Mouse (Mus musculus) forebrain, embryonic 10.5 days (tissue): ENCODE data around the gene Epb41l4b. TPM values are rescaled to one million over a fixed set of nuclear protein-coding genes. Genes with fewer than 3 reads are reported as not detected.

ENCODE experiments used
- DNase-seq: peaks from one replicate; pipeline ENCODE4 v3.0.0-alpha.2; 2017; ENCODE audit warnings: low spot score; ENCODE audit errors: extremely low spot score
- H3K27ac ChIP-seq: fragments of 300-500 bp; sonication (generic); 2 replicates; pipeline ENCODE4 v1.5.1; 2016; ENCODE audit warnings: mild to moderate bottlenecking
- H3K27me3 ChIP-seq: fragments of 300-500 bp; sonication (generic); 2 replicates; pipeline ENCODE4 v1.6.1; 2016; ENCODE audit warnings: mild to moderate bottlenecking; ENCODE audit not compliant: poor library complexity, severe bottlenecking
- H3K36me3 ChIP-seq: fragments of 300-500 bp; sonication (generic); replicated peaks from 2 replicates; pipeline ENCODE4 v1.6.1; 2016; ENCODE audit warnings: mild to moderate bottlenecking, moderate library complexity
- H3K4me1 ChIP-seq: fragments of 300-500 bp; sonication (generic); 2 replicates; pipeline ENCODE4 v1.6.1; 2016
- H3K4me3 ChIP-seq: fragments of 300-500 bp; sonication (generic); 2 replicates; pipeline ENCODE4 v1.5.1; 2016; ENCODE audit warnings: mild to moderate bottlenecking, moderate library complexity
- H3K9me3 ChIP-seq: fragments of 300-500 bp; sonication (generic); 2 replicates; pipeline ENCODE4 v1.6.1; 2016; ENCODE audit warnings: mild to moderate bottlenecking, moderate library complexity
- WGBS: fragments of 180-500 bp; shearing (Covaris S2); methylation state at CpG from one replicate; pipeline ENCODE4 v1.1.7; 2016; 5-methylcytosine and 5-hydroxymethylcytosine counted together
- polyA plus RNA-seq: library from polyadenylated mRNA; unstranded; fragments of >200 nt; fragmentation: Nextera tagmentation; extraction: Ambion mirVana; gene quantifications from 2 replicates; pipeline ENCODE4 v1.2.1, GENCODE M21; 2016

The Epb41l4b gene
- polyA plus RNA-seq, 1 experiment from 2014 or later, result 0.37 TPM

DNA sequence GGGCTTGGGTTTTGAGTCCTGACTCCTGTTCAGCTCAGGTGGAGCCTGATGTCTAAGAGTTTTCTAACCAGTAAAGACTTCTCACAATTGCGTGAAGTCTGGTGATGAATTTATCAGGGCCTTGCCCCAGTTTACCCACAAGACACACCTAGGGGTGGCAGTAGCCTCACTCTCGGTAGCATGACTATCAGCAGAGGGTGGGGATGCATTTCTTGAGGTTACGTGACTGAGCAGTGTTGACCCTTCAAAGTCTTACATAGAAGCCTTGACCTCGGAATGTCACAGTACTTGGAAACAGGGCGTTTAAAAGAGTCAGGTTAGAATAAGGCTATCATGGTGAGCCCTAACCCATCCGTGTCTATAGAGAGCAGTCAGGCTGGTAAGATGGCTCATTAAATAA is 23.3 kb downstream of the Epb41l4b start:
- 87% methylated on average over 6 of the region's 6 CpGs for WGBS
- Histone ChIP-seq H3K4me1 (peaks cover 21% of the 10 kb centered on the region), H3K27ac (no peak overlapping the region), H3K27me3 (no peaks in the 10 kb centered on the region), H3K4me3 (no peak overlapping the region), H3K9me3 (no peaks in the 10 kb centered on the region), H3K36me3 (no peaks in the 10 kb centered on the region)
- DNase-seq, result no peak

DNA sequence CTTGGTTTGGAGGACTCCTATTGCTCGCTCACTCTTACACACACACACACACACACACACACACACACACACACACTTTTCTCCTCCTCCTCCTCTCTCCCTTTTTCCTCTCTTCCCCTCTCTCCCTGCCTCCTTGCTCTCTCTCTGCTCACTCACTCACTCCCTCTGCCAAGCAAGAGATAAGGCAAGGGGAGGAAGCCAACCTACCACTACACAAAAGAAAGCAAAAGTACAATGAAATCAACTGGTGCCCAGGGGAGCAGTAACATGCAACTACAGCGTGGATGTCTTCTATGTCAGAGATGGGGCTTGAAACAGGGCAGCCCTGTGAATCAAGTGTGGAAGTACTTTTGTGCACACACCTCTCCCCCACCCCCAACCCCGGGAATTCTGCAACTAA is 24.4 kb downstream of the Epb41l4b start:
- Histone ChIP-seq H3K4me3 (no peak overlapping the region), H3K27ac (no peak overlapping the region), H3K9me3 (no peaks in the 10 kb centered on the region), H3K27me3 (no peaks in the 10 kb centered on the region), H3K4me1 (peaks cover 24% of the 10 kb centered on the region), H3K36me3 (no peaks in the 10 kb centered on the region)
- no peak for DNase-seq
- WGBS, result 81% methylated on average over 3 of the region's 3 CpGs

DNA sequence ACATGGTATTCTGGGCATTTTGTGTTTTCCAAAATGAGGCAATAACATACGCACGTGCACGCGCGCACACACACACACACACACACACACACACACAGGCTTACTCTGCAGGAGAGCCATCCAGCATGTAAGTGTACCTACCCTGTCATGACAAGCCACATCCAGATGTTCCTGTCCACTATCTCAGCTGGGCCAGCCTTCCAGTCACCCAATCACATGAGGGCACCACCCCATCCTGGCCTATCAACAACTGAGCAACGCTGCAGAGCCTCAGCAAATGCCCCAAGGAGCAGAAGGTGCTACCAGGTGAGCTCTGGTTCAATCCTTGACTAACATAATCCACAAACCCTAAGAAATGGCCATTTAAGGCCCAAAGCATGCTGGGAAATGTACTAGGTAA is 27.0 kb downstream of the Epb41l4b start:
- 88% methylated on average over 6 of the region's 6 CpGs for WGBS
- H3K27ac ChIP-seq, result no peak overlapping the region
- no peaks in the 10 kb centered on the region for H3K36me3 ChIP-seq
- no peaks in the 10 kb centered on the region for H3K27me3 ChIP-seq
- DNase-seq, result no peak
- H3K9me3 ChIP-seq, result no peaks in the 10 kb centered on the region
- H3K4me1 ChIP-seq, result peaks cover 15% of the 10 kb centered on the region
- H3K4me3 ChIP-seq, result no peak overlapping the region

DNA sequence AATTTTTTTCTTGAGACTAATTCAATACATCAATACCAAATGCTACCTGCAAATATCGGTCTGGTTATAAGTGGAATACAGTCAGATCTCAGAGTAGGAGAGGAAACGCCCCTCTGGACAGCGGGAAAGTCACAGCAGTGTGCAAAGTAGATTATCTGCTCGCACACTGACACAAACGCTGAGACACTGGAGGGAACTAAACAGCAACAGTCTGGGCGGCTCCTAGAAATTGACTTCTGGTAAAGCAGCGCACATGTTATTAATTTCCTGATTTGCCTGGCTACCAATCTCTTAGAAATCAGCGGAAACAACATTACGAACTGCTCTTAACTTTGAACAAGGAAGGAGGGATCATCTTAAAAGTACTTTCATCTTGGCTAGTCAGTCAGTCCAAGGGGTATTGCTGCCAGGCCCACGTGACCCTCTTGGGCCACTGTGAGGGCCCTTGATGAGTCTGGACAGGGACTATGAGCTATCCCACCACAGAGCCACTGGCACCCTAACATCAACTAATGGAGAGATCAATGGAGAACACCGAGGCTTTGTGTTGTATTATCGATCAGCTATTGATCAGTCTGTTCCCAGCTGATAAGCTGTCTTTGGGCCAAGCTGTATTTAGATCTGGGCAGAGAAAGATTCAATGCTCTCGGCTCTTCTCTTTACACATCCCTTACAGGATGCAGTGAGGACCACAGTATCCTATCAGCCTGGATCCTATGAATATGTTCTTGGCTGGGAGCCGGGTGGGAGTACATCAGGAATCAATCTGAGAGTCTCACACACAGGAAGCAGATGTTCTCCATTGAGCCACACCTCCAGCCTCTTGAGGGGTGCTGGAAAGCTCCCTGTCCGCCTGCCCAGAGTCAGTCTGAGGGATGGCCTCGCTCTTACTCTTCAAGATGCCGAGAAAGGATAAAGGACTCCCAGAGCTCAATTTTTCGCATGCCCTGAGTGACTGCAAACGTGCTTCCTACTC is 28.3 kb downstream of the Epb41l4b start:
- peaks cover 10% of the 10 kb centered on the region for H3K4me1 ChIP-seq
- DNase-seq, result no peak
- H3K27ac ChIP-seq, result no peak overlapping the region
- H3K9me3 ChIP-seq, result no peaks in the 10 kb centered on the region
- H3K27me3 ChIP-seq, result no peaks in the 10 kb centered on the region
- H3K4me3 ChIP-seq, result no peak overlapping the region
- no peaks in the 10 kb centered on the region for H3K36me3 ChIP-seq
- 77% methylated on average over 19 of the region's 19 CpGs for WGBS

- WGBS, result 81% methylated on average over 7 of the region's 7 CpGs
- no peak overlapping the region for H3K4me3 ChIP-seq
- peaks cover 17% of the 10 kb centered on the region for H3K4me1 ChIP-seq
- no peak overlapping the region for H3K27ac ChIP-seq
- no peaks in the 10 kb centered on the region for H3K36me3 ChIP-seq
- no peak for DNase-seq
- no peaks in the 10 kb centered on the region for H3K9me3 ChIP-seq
- no peaks in the 10 kb centered on the region for H3K27me3 ChIP-seq
These were observed 29.6 kb downstream of the Epb41l4b start for GRCm38 (mm10) chr4:57113472-57114216.

DNA sequence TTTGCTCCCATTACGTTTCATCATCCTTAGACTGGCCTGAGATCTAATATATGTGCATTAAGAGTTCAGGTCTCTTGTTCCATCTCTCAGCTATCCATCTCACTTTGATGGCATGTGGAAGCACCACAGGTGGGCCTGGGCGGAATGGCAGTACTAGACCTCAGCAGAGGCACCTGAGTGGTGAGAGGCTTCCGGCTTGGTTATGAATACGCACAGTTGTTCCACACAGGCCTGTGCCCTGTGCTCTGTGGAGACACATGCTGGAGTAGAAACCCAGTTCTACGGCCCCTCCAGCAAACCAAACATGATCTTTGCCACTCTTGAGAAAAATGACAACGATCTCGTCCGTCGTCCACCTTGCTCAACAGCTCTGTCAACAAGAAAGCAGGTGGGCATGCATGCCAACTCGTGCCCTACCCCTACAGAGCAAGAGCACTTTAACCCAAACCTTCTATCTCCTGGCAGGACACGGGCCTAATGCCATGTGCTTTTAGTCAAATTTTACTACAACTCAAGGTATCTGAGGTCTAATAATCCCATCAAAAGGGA is 31.2 kb downstream of the Epb41l4b start:
- Histone ChIP-seq H3K4me1 (peaks cover 17% of the 10 kb centered on the region), H3K27me3 (no peaks in the 10 kb centered on the region), H3K36me3 (no peaks in the 10 kb centered on the region), H3K9me3 (no peaks in the 10 kb centered on the region), H3K27ac (no peak overlapping the region), H3K4me3 (no peak overlapping the region)
- 88% methylated on average over 11 of the region's 11 CpGs for WGBS
- no peak for DNase-seq

GRCm38 (mm10) chr4:57111411-57111810 is 31.8 kb downstream of the Epb41l4b start:
- Histone ChIP-seq H3K27me3 (no peaks in the 10 kb centered on the region), H3K36me3 (no peaks in the 10 kb centered on the region), H3K9me3 (no peaks in the 10 kb centered on the region), H3K4me3 (no peak overlapping the region), H3K4me1 (peaks cover 17% of the 10 kb centered on the region), H3K27ac (no peak overlapping the region)
- no peak for DNase-seq
- WGBS, result 93% methylated on average over 4 of the region's 4 CpGs

- H3K36me3 ChIP-seq, result no peaks in the 10 kb centered on the region
- no peak overlapping the region for H3K4me3 ChIP-seq
- 82% methylated on average over 4 of the region's 4 CpGs for WGBS
- no peaks in the 10 kb centered on the region for H3K27me3 ChIP-seq
- no peaks in the 10 kb centered on the region for H3K9me3 ChIP-seq
- peaks cover 8% of the 10 kb centered on the region; the same call in 1 of the 2 replicates for H3K4me1 ChIP-seq
- DNase-seq, result no peak
- no peak overlapping the region for H3K27ac ChIP-seq
These were observed 33.7 kb downstream of the Epb41l4b start for GRCm38 (mm10) chr4:57109543-57109942.

GRCm38 (mm10) chr4:57105339-57105738 is 37.9 kb downstream of the Epb41l4b start:
- H3K27ac ChIP-seq, result no peak overlapping the region
- 91% methylated on average over 6 of the region's 6 CpGs for WGBS
- H3K4me3 ChIP-seq, result no peak overlapping the region
- H3K9me3 ChIP-seq, result no peaks in the 10 kb centered on the region
- no peaks in the 10 kb centered on the region for H3K27me3 ChIP-seq
- H3K36me3 ChIP-seq, result no peaks in the 10 kb centered on the region
- no peak for DNase-seq
- peaks cover 13% of the 10 kb centered on the region for H3K4me1 ChIP-seq

DNA sequence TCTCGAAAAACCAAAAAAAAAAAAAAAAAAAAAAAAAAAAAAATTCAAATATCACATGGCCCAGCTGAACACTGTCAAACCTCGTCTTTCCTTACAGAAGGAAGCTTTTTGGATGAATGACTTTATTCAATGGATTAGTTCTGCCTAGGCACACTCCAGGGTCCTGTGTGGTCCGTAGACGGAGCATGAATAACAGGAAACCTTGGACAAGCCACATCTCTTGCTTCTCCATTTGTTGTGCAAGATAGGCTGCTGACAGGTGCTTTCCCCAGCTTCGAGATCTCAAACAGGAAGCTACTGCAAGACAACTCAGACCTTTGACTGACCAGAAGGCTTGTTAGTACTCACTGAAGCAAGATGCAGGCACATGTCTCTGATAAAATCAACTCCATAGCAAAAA is 39.4 kb downstream of the Epb41l4b start:
- H3K4me3 ChIP-seq, result no peak overlapping the region
- no peaks in the 10 kb centered on the region for H3K9me3 ChIP-seq
- no peak for DNase-seq
- 53% methylated on average over 4 of the region's 5 CpGs for WGBS
- no peaks in the 10 kb centered on the region for H3K36me3 ChIP-seq
- no peaks in the 10 kb centered on the region for H3K27me3 ChIP-seq
- H3K27ac ChIP-seq, result no peak overlapping the region
- peaks cover 5% of the 10 kb centered on the region for H3K4me1 ChIP-seq

- no peak for DNase-seq
- no peak overlapping the region for H3K4me3 ChIP-seq
- no peaks in the 10 kb centered on the region for H3K9me3 ChIP-seq
- WGBS, result 80% methylated on average over 4 of the region's 4 CpGs
- no peak overlapping the region for H3K27ac ChIP-seq
- H3K27me3 ChIP-seq, result no peaks in the 10 kb centered on the region
- peaks cover 5% of the 10 kb centered on the region for H3K4me1 ChIP-seq
- no peaks in the 10 kb centered on the region for H3K36me3 ChIP-seq
These were observed 42.1 kb downstream of the Epb41l4b start for GRCm38 (mm10) chr4:57101095-57101494.

- Histone ChIP-seq H3K4me3 (no peak overlapping the region), H3K36me3 (no peaks in the 10 kb centered on the region), H3K27ac (no peak overlapping the region), H3K4me1 (peaks cover 8% of the 10 kb centered on the region; the same call in 1 of the 2 replicates), H3K27me3 (no peaks in the 10 kb centered on the region), H3K9me3 (no peaks in the 10 kb centered on the region)
- DNase-seq, result no peak
- WGBS, result 91% methylated on average over 4 of the region's 4 CpGs
These were observed 45.8 kb downstream of the Epb41l4b start for GRCm38 (mm10) chr4:57097411-57097810.

DNA sequence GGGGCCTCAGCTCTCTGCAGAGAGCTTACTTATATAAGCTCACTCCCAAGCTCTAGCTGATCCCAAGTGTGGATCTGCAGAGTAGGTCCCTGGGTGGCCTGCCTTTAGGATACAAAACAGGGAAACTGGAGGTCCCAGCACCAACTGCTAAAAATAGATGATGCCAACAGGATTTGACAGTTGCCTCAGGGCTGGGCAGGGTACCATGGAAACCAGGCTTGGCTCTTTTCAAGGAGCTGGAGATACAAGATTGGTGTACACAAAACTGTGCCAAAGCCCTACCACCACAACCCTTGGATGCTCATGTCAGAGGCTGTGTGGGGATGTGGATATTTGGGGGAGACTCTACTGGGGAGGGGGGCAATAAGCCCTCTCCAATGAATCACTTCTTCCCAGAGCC is 47.7 kb downstream of the Epb41l4b start:
- H3K4me1 ChIP-seq, result peaks cover 18% of the 10 kb centered on the region

More for the DNA sequence above, 47.7 kb downstream of the Epb41l4b start:
- Histone ChIP-seq H3K36me3 (no peaks in the 10 kb centered on the region), H3K27ac (no peak overlapping the region), H3K27me3 (no peaks in the 10 kb centered on the region), H3K9me3 (no peaks in the 10 kb centered on the region), H3K4me3 (no peak overlapping the region)
- DNase-seq, result no peak
